Comparison of ENCODE assay signal across 8 mouse cellular contexts in the genomic region with DNA sequence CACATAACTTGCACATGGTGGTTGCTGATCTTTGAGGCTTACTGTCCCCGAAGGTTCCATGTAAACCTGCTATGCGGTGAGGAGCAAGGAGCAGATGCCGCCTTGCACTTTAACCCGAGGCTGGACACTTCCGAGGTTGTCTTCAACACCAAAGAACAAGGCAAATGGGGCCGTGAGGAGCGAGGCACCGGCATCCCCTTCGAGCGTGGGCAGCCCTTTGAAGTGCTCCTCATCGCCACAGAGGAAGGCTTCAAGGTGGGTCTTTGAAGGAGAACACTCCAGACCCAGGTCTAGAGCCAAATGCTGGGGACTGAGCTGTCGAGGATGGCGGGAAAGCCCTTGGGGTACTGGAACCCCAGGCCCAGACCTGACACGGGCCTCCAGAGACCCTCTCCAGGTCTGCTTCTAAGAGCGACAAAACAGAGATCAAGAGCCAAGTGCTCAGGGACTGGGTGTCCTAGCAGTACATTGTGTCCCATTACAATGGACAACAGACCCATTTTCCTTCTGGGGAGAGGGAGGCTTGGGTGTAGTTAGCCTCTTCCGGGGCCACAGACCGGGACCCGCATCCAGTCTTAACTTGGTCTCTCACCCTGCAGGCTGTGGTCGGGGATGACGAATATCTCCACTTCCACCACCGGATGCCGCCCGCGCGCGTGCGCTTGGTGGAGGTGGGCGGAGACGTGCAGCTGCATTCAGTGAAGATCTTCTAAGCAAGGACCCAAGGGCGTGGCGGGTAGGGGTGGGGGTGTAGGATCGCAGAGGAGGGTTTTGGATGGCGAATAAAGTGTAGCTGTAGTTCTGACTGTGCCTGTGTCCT. TPM values are rescaled to one million over a fixed set of nuclear protein-coding genes. Genes with fewer than 3 reads are reported as not detected.
DNase-seq lines count a peak whose midpoint lies in the region; ATAC-seq lines count a peak whose summit lies in the region.

No protein-coding gene starts in this region.

- 49% methylated on average over 33 of the region's 33 CpGs for WGBS in hindbrain, embryonic 10.5 days
- WGBS in lung, embryonic 15.5 days = 33% methylated on average over 33 of the region's 33 CpGs

- peaks cover 4% of the 10 kb centered on the region for H3K9me3 ChIP-seq in hindbrain, embryonic 10.5 days
- no peaks in the 10 kb centered on the region for H3K9me3 ChIP-seq in lung, embryonic 15.5 days

- H3K27ac ChIP-seq in hindbrain, embryonic 10.5 days = peak overlapping the region; percentile 73
- H3K27ac ChIP-seq in lung, embryonic 15.5 days = no peak overlapping the region

- peak; percentile 95 to 98 for DNase-seq in CD8-positive naive resting alpha-beta T cell, adult 2 months (ENCODE audit: low read depth in 2 of 2, low spot score in 2 of 2)
- peak; percentile 86 for DNase-seq in brain, adult 2 months (ENCODE audit: low read depth, low spot score)
- peak; percentile 69 to 91 for DNase-seq in frontal cortex, adult 2 months (ENCODE audit: extremely low spot score in 1 of 2, low spot score in 1 of 2)
- DNase-seq in hindbrain, embryonic 10.5 days (ENCODE audit: low spot score) = peak; percentile 70
- peak; percentile 78 for DNase-seq in layer of hippocampus, adult 9-11 months
- peak; percentile 98 for DNase-seq in thymus, postnatal 0 days (ENCODE audit: low spot score)

- H3K4me1 ChIP-seq in hindbrain, embryonic 10.5 days (replicated peaks) = peaks cover 26% of the 10 kb centered on the region
- peaks cover 25% of the 10 kb centered on the region for H3K4me1 ChIP-seq in lung, embryonic 15.5 days

- H3K36me3 ChIP-seq in hindbrain, embryonic 10.5 days = no peaks in the 10 kb centered on the region
- H3K36me3 ChIP-seq in lung, embryonic 15.5 days = no peaks in the 10 kb centered on the region

- H3K4me3 ChIP-seq in hindbrain, embryonic 10.5 days = peak overlapping the region; percentile 35
- H3K4me3 ChIP-seq in lung, embryonic 15.5 days = peak overlapping the region; percentile 15; the same call in 1 of the 2 replicates

- peaks cover 5% of the 10 kb centered on the region; the same call in 1 of the 2 replicates for H3K27me3 ChIP-seq in hindbrain, embryonic 10.5 days (ENCODE audit: insufficient read depth, poor library complexity, severe bottlenecking)
- no peaks in the 10 kb centered on the region for H3K27me3 ChIP-seq in lung, embryonic 15.5 days

- peak overlapping the region; percentile 29; the same call in 1 of the 2 replicates for H3K9ac ChIP-seq in lung, embryonic 15.5 days

- peak; percentile 68; the same call in 1 of the 2 replicates for ATAC-seq in lung, embryonic 15.5 days (ENCODE audit: borderline replicate concordance, extremely low read depth, low FRiP score, low TSS enrichment)
- ATAC-seq in neutrophil, adult 5-6 weeks (ENCODE audit: extremely low read depth, insufficient number of reproducible peaks, low FRiP score, poor library complexity, severe bottlenecking) = peak; percentile 86

- H3K4me2 ChIP-seq in lung, embryonic 15.5 days = peak overlapping the region; percentile 58

RNA-seq across cellular contexts. Expression of a gene that starts 2.0 kb away (rescaled TPM):
- 0.70 and 0.80 TPM in 2 replicates for polyA plus RNA-seq in frontal cortex, adult 2 months (2012; rRNA removed)
- polyA plus RNA-seq in hindbrain, embryonic 10.5 days (2016; fragmentation: Nextera tagmentation; extraction: Ambion mirVana) = 0.97 and 4.0 TPM in 2 replicates
- polyA plus RNA-seq in lung, embryonic 15.5 days (2015; fragmentation: Nextera tagmentation; extraction: Ambion mirVana) = 1.5 and 1.6 TPM in 2 replicates
- not detected in 2 replicates for total RNA-seq in neutrophil, adult 5-6 weeks (2017)
- polyA plus RNA-seq in thymus, postnatal 0 days (2015; fragmentation: Nextera tagmentation; extraction: Ambion mirVana) = 0.99 and 1.1 TPM in 2 replicates

RNA-seq across cellular contexts. Expression of a gene that starts 15.5 kb away (rescaled TPM):
- 0.71 and 1.00 TPM in 2 replicates for polyA plus RNA-seq in frontal cortex, adult 2 months (2012; rRNA removed)
- polyA plus RNA-seq in hindbrain, embryonic 10.5 days (2016; fragmentation: Nextera tagmentation; extraction: Ambion mirVana) = 0.40 TPM in 1 of 2 replicates, not detected in the other
- 0.29 and 0.42 TPM in 2 replicates for polyA plus RNA-seq in lung, embryonic 15.5 days (2015; fragmentation: Nextera tagmentation; extraction: Ambion mirVana)
- 0.25 TPM in 1 of 2 replicates, not detected in the other for total RNA-seq in neutrophil, adult 5-6 weeks (2017)
- polyA plus RNA-seq in thymus, postnatal 0 days (2015; fragmentation: Nextera tagmentation; extraction: Ambion mirVana) = 0.23 and 0.53 TPM in 2 replicates

RNA-seq across cellular contexts. Expression of a gene that starts 32.0 kb away (rescaled TPM):
- 10.7 and 13.4 TPM in 2 replicates for polyA plus RNA-seq in frontal cortex, adult 2 months (2012; rRNA removed)
- polyA plus RNA-seq in hindbrain, embryonic 10.5 days (2016; fragmentation: Nextera tagmentation; extraction: Ambion mirVana) = 3.9 and 4.0 TPM in 2 replicates
- polyA plus RNA-seq in lung, embryonic 15.5 days (2015; fragmentation: Nextera tagmentation; extraction: Ambion mirVana) = 6.7 and 9.2 TPM in 2 replicates
- 25.1 and 34.3 TPM in 2 replicates for total RNA-seq in neutrophil, adult 5-6 weeks (2017)
- polyA plus RNA-seq in thymus, postnatal 0 days (2015; fragmentation: Nextera tagmentation; extraction: Ambion mirVana) = 10.1 and 12.0 TPM in 2 replicates

RNA-seq across cellular contexts. Expression of a gene that starts 40.7 kb away (rescaled TPM):
- polyA plus RNA-seq in frontal cortex, adult 2 months (2012; rRNA removed) = 93.7 and 106 TPM in 2 replicates
- 87.9 and 93.3 TPM in 2 replicates for polyA plus RNA-seq in hindbrain, embryonic 10.5 days (2016; fragmentation: Nextera tagmentation; extraction: Ambion mirVana)
- polyA plus RNA-seq in lung, embryonic 15.5 days (2015; fragmentation: Nextera tagmentation; extraction: Ambion mirVana) = 154 and 162 TPM in 2 replicates
- 43.8 and 45.0 TPM in 2 replicates for total RNA-seq in neutrophil, adult 5-6 weeks (2017)
- 167 and 184 TPM in 2 replicates for polyA plus RNA-seq in thymus, postnatal 0 days (2015; fragmentation: Nextera tagmentation; extraction: Ambion mirVana)

RNA-seq across cellular contexts. Expression of a gene that starts 57.4 kb away (rescaled TPM):
- 391 and 418 TPM in 2 replicates for polyA plus RNA-seq in frontal cortex, adult 2 months (2012; rRNA removed)
- 312 TPM in 2 replicates for polyA plus RNA-seq in hindbrain, embryonic 10.5 days (2016; fragmentation: Nextera tagmentation; extraction: Ambion mirVana)
- polyA plus RNA-seq in lung, embryonic 15.5 days (2015; fragmentation: Nextera tagmentation; extraction: Ambion mirVana) = 254 and 264 TPM in 2 replicates
- 300 and 326 TPM in 2 replicates for total RNA-seq in neutrophil, adult 5-6 weeks (2017)
- 285 and 358 TPM in 2 replicates for polyA plus RNA-seq in thymus, postnatal 0 days (2015; fragmentation: Nextera tagmentation; extraction: Ambion mirVana)
